Mouse (Mus musculus) lung, postnatal 0 days (tissue): ENCODE results near the gene Cabp2. TPM values are rescaled to one million over a fixed set of nuclear protein-coding genes. Genes with fewer than 3 reads are reported as not detected.
A peak's percentile ranks its signal among the peaks of the same experiment; 100 is the strongest.
"Not testable (repeated sequence)": the region's sequence is repeated elsewhere in the genome, so short reads cannot be mapped to it uniquely, and the experiment has no call there.

Source experiments
- ATAC-seq: fragments of 200-750 bp; cut with Nextera tagmentation; 2 replicates; pipeline ENCODE4 v1.8.0; 2017; ENCODE audit warnings: moderate library complexity
- DNase-seq: peaks from one replicate; pipeline ENCODE4 v3.0.0-alpha.2; 2016; ENCODE audit warnings: low spot score
- H3K27ac ChIP-seq: fragments of 300-500 bp; sonication (generic); 2 replicates; pipeline ENCODE4 v1.5.1; 2014; ENCODE audit warnings: antibody characterized with exemption, mild to moderate bottlenecking, low read length, mixed read lengths
- H3K27me3 ChIP-seq: fragments of 300-500 bp; sonication (generic); replicated peaks from 2 replicates; pipeline ENCODE4 v1.6.1; 2014; ENCODE audit warnings: low read length, mixed read lengths; ENCODE audit not compliant: insufficient read depth
- H3K36me3 ChIP-seq: fragments of 300-500 bp; sonication (generic); 2 replicates; pipeline ENCODE4 v1.6.1; 2014; ENCODE audit warnings: low read length, mixed read lengths; ENCODE audit not compliant: insufficient read depth
- H3K4me1 ChIP-seq: fragments of 300-500 bp; sonication (generic); 2 replicates; pipeline ENCODE4 v1.6.1; 2014; ENCODE audit warnings: antibody characterized with exemption, low read depth, low read length, mixed read lengths; ENCODE audit not compliant: insufficient read depth
- H3K4me2 ChIP-seq: fragments of 300-500 bp; sonication (generic); replicated peaks from 2 replicates; pipeline ENCODE4 v1.6.1; 2014; ENCODE audit warnings: low read depth, mild to moderate bottlenecking, low read length, moderate library complexity, mixed read lengths
- H3K4me3 ChIP-seq: fragments of 300-500 bp; sonication (generic); 2 replicates; pipeline ENCODE4 v1.5.1; 2014; ENCODE audit warnings: low read depth, low read length
- H3K9ac ChIP-seq: fragments of 300-500 bp; sonication (generic); replicated peaks from 2 replicates; pipeline ENCODE4 v1.6.1; 2014; ENCODE audit warnings: low read depth, mild to moderate bottlenecking
- H3K9me3 ChIP-seq: fragments of 300-500 bp; sonication (generic); 2 replicates; pipeline ENCODE4 v1.6.1; 2016; ENCODE audit warnings: low read length, mixed read lengths
- CTCF ChIP-seq: IDR thresholded peaks from 2 replicates; pipeline ENCODE4 v1.5.1; 2016; ENCODE audit warnings: antibody characterized with exemption, mild to moderate bottlenecking
- EP300 ChIP-seq: IDR thresholded peaks from 2 replicates; pipeline ENCODE4 v1.6.1; 2016; ENCODE audit warnings: antibody characterized with exemption, mild to moderate bottlenecking, control low read depth
- WGBS: fragments of 180-500 bp; shearing (Covaris S2); extraction: QIAGEN DNeasy Blood & Tissue Kit; methylation state at CpG from one replicate; pipeline ENCODE4 v1.1.7; 2014; 5-methylcytosine and 5-hydroxymethylcytosine counted together
- polyA plus RNA-seq: library from polyadenylated mRNA; unstranded; fragments of >200 nt; fragmentation: Nextera tagmentation; extraction: Ambion mirVana; gene quantifications from 2 replicates; pipeline ENCODE4 v1.2.1, GENCODE M21; 2015

The Cabp2 gene
- polyA plus RNA-seq, 1 experiment from 2014 or later = not detected

DNA sequence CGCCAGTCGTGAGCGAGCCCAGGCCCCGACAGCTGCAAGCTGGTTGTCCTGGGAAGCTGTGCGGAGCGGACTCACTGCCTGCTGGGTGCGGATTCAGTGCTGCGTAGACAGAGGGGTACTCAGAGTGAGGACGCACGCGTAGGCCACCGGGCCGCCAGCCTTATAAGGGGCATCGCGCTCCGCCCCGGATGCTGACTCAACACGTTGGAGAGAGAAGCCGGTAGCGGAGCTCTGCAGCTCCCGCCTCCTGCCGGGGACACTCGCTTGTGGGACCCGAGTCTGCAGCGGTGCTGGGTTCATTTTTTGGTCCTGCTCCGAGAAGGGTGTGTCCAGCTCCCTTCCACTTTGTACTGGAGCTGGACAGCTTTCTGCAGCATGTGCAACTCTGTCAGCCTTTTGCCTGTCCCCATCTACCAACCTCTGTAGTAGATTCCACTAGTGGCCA is 43.6 kb upstream of the Cabp2 start, which contains the start of gene Gstp1:
Gene Gstp1, minus strand, starts transcription at position 198 of the 445 bp plus-strand sequence.
- no peaks in the 10 kb centered on the region for H3K4me1 ChIP-seq
- H3K4me3 ChIP-seq = peak within 1 kb of the TSS; percentile 58
- H3K27me3 ChIP-seq = no peaks in the 10 kb centered on the region
- H3K36me3 ChIP-seq = no peaks in the 10 kb centered on the region
- peak; percentile 93 for DNase-seq
- ATAC-seq = peak; percentile 94
- no peaks in the 10 kb centered on the region for H3K9me3 ChIP-seq
- peak within 1 kb of the TSS; percentile 64 for H3K27ac ChIP-seq
- WGBS = under 1% methylated on average over 26 of the region's 26 CpGs
- TF ChIP-seq EP300 (no peak), CTCF (peak; percentile 57)
- H3K9ac ChIP-seq = peak within 1 kb of the TSS; percentile 51
- H3K4me2 ChIP-seq = peak within 1 kb of the TSS; percentile 80

DNA sequence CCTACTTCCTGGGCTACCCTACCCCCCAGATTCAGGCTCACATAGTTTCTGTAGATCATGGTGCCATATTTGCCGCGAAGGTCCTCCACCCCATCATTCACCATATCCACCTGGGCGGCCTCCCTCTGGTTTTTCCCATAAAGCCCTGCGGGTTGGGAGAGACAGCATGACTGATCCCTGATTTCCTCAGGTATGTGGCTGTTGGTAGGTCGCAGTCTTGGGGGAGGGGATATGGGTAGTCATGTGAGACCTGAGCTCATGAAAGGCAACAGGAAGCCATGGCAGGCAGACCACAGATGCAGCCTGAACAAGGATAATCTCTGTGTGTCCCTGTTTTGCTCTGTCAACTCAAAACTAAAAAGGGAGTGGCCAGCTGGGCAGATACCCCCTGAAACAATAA is 40.4 kb upstream of the Cabp2 start:
- H3K36me3 ChIP-seq, H3K9ac ChIP-seq, H3K27me3 ChIP-seq, H3K9me3 ChIP-seq, ATAC-seq, H3K27ac ChIP-seq, DNase-seq, H3K4me2 ChIP-seq, H3K4me3 ChIP-seq, H3K4me1 ChIP-seq: not testable (repeated sequence)
- WGBS = 84% methylated on average over 5 of the region's 5 CpGs

DNA sequence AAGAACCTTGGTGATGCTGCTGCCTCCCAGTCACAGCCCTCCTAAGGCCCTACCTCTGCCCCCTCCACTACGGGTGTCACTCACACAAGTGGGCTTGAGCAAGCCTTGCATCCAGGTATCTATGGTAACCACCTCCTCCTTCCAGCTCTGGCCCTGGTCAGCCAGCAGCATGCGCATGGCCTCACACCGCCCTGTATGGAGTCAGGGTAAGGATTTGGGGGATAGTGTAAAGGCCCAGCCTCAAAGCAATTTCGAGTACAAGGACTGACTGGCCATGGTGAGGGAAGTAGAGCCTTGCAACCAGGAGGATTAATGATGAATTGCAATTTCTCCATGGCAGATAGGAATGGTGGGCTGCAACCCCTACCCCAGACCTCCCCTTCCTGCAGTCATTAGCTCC is 39.9 kb upstream of the Cabp2 start:
- 85% methylated on average over 3 of the region's 4 CpGs for WGBS
- H3K36me3 ChIP-seq, H3K9me3 ChIP-seq, H3K4me1 ChIP-seq, H3K9ac ChIP-seq, H3K4me3 ChIP-seq, H3K4me2 ChIP-seq, H3K27me3 ChIP-seq, ATAC-seq, DNase-seq, H3K27ac ChIP-seq: not testable (repeated sequence)

DNA sequence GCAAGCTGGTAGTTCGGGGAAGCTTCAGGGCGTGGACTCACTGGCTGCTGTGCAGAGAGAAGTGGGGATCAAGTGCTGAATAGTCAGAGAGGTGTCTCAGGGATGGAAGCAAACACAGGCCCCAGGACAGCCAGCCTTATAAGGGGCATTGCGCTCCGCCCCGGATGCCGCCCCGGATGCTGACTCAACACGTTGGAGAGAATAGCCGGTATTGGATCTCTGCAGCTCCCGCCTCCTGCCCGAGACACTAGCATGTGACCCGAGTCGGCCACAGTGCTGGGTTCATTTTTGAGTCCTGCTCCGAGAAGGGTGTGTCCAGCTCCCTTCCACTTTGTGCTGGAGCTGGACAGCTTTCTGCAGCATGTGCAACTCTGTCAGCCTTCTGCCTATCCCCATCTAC is 39.3 kb upstream of the Cabp2 start:
- ATAC-seq = peak; percentile 13
- Histone ChIP-seq H3K9ac (no peak overlapping the region), H3K36me3 (no peaks in the 10 kb centered on the region), H3K4me1 (peaks cover 4% of the 10 kb centered on the region; the same call in 1 of the 2 replicates), H3K9me3 (no peaks in the 10 kb centered on the region), H3K27me3 (no peaks in the 10 kb centered on the region), H3K4me3 (no peak overlapping the region), H3K4me2 (no peak overlapping the region), H3K27ac (no peak overlapping the region)
- peak; percentile 39 for DNase-seq
- no peak for TF ChIP-seq CTCF
- no peak for TF ChIP-seq EP300
- 60% methylated on average over 14 of the region's 14 CpGs for WGBS

DNA sequence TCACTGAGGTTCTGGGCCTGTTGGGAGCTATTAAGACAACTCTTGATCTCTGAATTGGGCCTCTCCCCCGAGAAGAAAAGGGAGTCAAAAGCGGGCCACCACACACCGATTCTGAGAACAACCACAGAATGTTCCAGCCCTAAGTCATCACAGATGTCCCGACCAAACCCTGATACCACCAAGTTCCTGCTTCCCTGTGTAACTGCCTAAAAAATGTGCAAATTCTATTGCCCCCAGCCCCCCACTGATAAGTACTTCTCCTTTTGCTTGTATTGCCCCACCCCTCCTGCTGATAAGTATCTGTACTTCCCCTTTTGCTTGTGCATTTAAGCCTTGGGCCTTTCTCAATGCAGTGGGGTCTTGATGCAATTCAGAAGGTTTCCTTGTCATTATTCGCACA is 37.3 kb upstream of the Cabp2 start:
- WGBS = 79% methylated on average over 5 of the region's 5 CpGs
- H3K4me2 ChIP-seq, H3K4me1 ChIP-seq, H3K9me3 ChIP-seq, H3K9ac ChIP-seq, H3K36me3 ChIP-seq, DNase-seq, ATAC-seq, H3K4me3 ChIP-seq, H3K27me3 ChIP-seq, H3K27ac ChIP-seq: not testable (repeated sequence)

DNA sequence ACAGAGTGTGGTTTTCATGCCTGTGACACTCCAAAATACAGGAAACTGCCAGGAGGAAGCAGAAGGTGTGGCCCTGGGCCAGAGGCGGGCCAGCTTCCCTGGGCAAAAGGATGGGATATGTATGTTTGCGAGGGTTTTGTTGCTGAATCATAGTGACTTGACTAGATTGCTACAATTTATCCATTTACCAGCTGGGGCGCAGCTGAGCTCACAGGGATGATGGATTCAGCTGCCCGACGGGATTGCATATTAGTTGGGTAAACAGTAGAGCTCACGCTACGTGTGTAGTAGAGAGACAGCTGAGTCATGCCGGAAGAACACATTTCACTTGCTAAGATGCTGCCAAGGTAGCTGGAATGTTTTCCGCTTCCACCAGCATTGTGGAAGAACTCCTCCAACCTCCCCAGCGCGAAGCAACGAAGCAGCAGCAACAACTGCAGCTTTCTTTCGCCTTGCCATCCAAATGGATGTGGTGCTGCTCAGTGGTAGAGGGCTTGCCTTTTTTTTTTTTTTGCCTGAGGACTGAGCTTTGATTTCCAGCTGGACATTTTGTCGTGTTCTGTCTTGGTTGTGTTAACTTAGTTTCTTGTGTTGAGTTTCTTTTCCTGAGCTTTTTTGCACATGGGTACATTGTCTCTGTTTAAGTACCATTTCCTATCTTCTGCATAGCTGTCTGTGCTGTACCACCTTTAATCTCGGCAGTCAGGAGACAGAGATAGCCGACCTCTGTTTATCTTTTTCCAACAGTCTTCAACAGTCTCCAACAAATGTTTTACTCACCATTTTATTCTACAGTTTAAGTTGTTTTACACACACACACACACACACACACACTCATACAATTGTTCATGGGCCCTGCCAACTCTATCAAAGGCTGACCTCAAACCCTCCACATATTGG is 35.2 kb upstream of the Cabp2 start, which contains the start of gene Gstp2:
Gene Gstp2, minus strand, starts transcription at position 58 of the 900 bp plus-strand sequence.
- no peaks in the 10 kb centered on the region for H3K9me3 ChIP-seq
- DNase-seq = peak; percentile 98
- no peak within 1 kb of the TSS for H3K9ac ChIP-seq
- ATAC-seq = peak; percentile 95
- no peak within 1 kb of the TSS for H3K4me3 ChIP-seq
- TF ChIP-seq CTCF = peak; percentile 82
- TF ChIP-seq EP300 = peak; percentile 95
- H3K4me2 ChIP-seq = 0 out of 2 replicates have a peak within 1 kb of the TSS, but pooled peaks have one; percentile 3
- peak within 1 kb of the TSS; percentile 78 for H3K27ac ChIP-seq
- peaks cover 4% of the 10 kb centered on the region; the same call in 1 of the 2 replicates for H3K4me1 ChIP-seq
- H3K27me3 ChIP-seq = no peaks in the 10 kb centered on the region
- 10% methylated on average over 16 of the region's 16 CpGs for WGBS
- H3K36me3 ChIP-seq = no peaks in the 10 kb centered on the region
